Mouse (Mus musculus) liver, embryonic 12.5 days (tissue): ENCODE results near the gene Zscan5b. TPM values are rescaled to one million over a fixed set of nuclear protein-coding genes. Genes with fewer than 3 reads are reported as not detected.
"Not testable (repeated sequence)": the region's sequence is repeated elsewhere in the genome, so short reads cannot be mapped to it uniquely, and the experiment has no call there.

Experiments
- ATAC-seq: fragments of 200-750 bp; cut with Nextera tagmentation; 2 replicates; pipeline ENCODE4 v1.8.0; 2017; ENCODE audit warnings: moderate number of reproducible peaks, mild to moderate bottlenecking, moderate library complexity
- H3K27ac ChIP-seq: fragments of 300-500 bp; sonication (generic); 2 replicates; pipeline ENCODE4 v1.5.1; 2016; ENCODE audit warnings: mild to moderate bottlenecking
- H3K27me3 ChIP-seq: fragments of 300-500 bp; sonication (generic); replicated peaks from 2 replicates; pipeline ENCODE4 v1.6.1; 2016; ENCODE audit warnings: mild to moderate bottlenecking, moderate library complexity
- H3K36me3 ChIP-seq: fragments of 300-500 bp; sonication (generic); 2 replicates; pipeline ENCODE4 v1.6.1; 2016; ENCODE audit warnings: mild to moderate bottlenecking, moderate library complexity
- H3K4me1 ChIP-seq: fragments of 300-500 bp; sonication (generic); 2 replicates; pipeline ENCODE4 v1.6.1; 2016
- H3K4me2 ChIP-seq: fragments of 300-500 bp; sonication (generic); 2 replicates; pipeline ENCODE4 v1.6.1; 2016; ENCODE audit warnings: mild to moderate bottlenecking, moderate library complexity
- H3K4me3 ChIP-seq: fragments of 300-500 bp; sonication (generic); 2 replicates; pipeline ENCODE4 v1.5.1; 2016; ENCODE audit warnings: mild to moderate bottlenecking, moderate library complexity
- H3K9ac ChIP-seq: fragments of 300-500 bp; sonication (generic); 2 replicates; pipeline ENCODE4 v1.6.1; 2016; ENCODE audit warnings: mild to moderate bottlenecking, moderate library complexity
- H3K9me3 ChIP-seq: fragments of 300-500 bp; sonication (generic); replicated peaks from 2 replicates; pipeline ENCODE4 v1.6.1; 2016; ENCODE audit warnings: mild to moderate bottlenecking, moderate library complexity
- WGBS: fragments of 180-500 bp; shearing (Covaris S2); methylation state at CpG from one replicate; pipeline ENCODE4 v1.1.7; 2016; ENCODE audit not compliant: insufficient replicate concordance; 5-methylcytosine and 5-hydroxymethylcytosine counted together
- polyA plus RNA-seq: library from polyadenylated mRNA; unstranded; fragments of >200 nt; fragmentation: Nextera tagmentation; extraction: Ambion mirVana; gene quantifications from 2 replicates; pipeline ENCODE4 v1.2.1, GENCODE M21; 2016

Gene Zscan5b
- not detected in 2 replicates for polyA plus RNA-seq

GRCm38 (mm10) chr7:6221978-6222377 is at the start of gene Zscan5b:
Gene Zscan5b (plus strand): TSS chr7:6222278.
- no peak for ATAC-seq
- 81% methylated on average over 12 of the region's 12 CpGs for WGBS
- no peaks in the 10 kb centered on the region for H3K27me3 ChIP-seq

GRCm38 (mm10) chr7:6172674-6173244 is 49.3 kb upstream of the Zscan5b start:
- H3K4me3 ChIP-seq, result peak overlapping the region; percentile 74
- no peaks in the 10 kb centered on the region for H3K27me3 ChIP-seq
- H3K36me3 ChIP-seq, result peaks cover 12% of the 10 kb centered on the region; the same call in 1 of the 2 replicates
- peaks cover 49% of the 10 kb centered on the region for H3K4me1 ChIP-seq
- H3K9ac ChIP-seq, result peak overlapping the region; percentile 84
- H3K9me3 ChIP-seq, result no peaks in the 10 kb centered on the region
- H3K4me2 ChIP-seq, result peak overlapping the region; percentile 94
- 2% methylated on average over 28 of the region's 28 CpGs for WGBS
- H3K27ac ChIP-seq, result peak overlapping the region; percentile 80
- peak; percentile 43 for ATAC-seq

More at GRCm38 (mm10) chr7:6221978-6222377, at the start of gene Zscan5b:
- no peak within 1 kb of the TSS for H3K27ac ChIP-seq
- no peak within 1 kb of the TSS for H3K4me2 ChIP-seq
- H3K4me1 ChIP-seq, result no peaks in the 10 kb centered on the region
- H3K9ac ChIP-seq, result no peak within 1 kb of the TSS
- 0 out of 2 replicates have a peak, but pooled peaks cover 6% of the 10 kb centered on the region for H3K9me3 ChIP-seq
- H3K36me3 ChIP-seq, result no peaks in the 10 kb centered on the region
- H3K4me3 ChIP-seq, result no peak within 1 kb of the TSS

- peaks cover 21% of the 10 kb centered on the region; the same call in 1 of the 2 replicates for H3K36me3 ChIP-seq
- WGBS, result 75% methylated on average over 8 of the region's 8 CpGs
- no peak overlapping the region for H3K4me3 ChIP-seq
- peaks cover 49% of the 10 kb centered on the region for H3K4me1 ChIP-seq
- peak overlapping the region; percentile 50 for H3K27ac ChIP-seq
- H3K4me2 ChIP-seq, result peak overlapping the region; percentile 94
- H3K27me3 ChIP-seq, result no peaks in the 10 kb centered on the region
- no peak overlapping the region for H3K9ac ChIP-seq
- no peak for ATAC-seq
- H3K9me3 ChIP-seq, result no peaks in the 10 kb centered on the region
Observed at GRCm38 (mm10) chr7:6173872-6174271, 48.2 kb upstream of the Zscan5b start.

- WGBS, result 36% methylated on average over 9 of the region's 9 CpGs
- ATAC-seq, H3K4me3 ChIP-seq, H3K9me3 ChIP-seq, H3K9ac ChIP-seq, H3K27me3 ChIP-seq: not testable (repeated sequence)
- H3K4me1 ChIP-seq, result peaks cover 49% of the 10 kb centered on the region
- H3K36me3 ChIP-seq, result peaks cover 23% of the 10 kb centered on the region; the same call in 1 of the 2 replicates
- H3K27ac ChIP-seq, result peak overlapping the region; percentile 50
- H3K4me2 ChIP-seq, result peak overlapping the region; percentile 17
Observed at GRCm38 (mm10) chr7:6174365-6174987, 47.6 kb upstream of the Zscan5b start.

- H3K4me1 ChIP-seq, result peaks cover 28% of the 10 kb centered on the region
- ATAC-seq, result no peak
- H3K4me3 ChIP-seq, result no peak overlapping the region
Observed at GRCm38 (mm10) chr7:6179013-6179412, 43.1 kb upstream of the Zscan5b start.

GRCm38 (mm10) chr7:6182882-6183281 is 39.2 kb upstream of the Zscan5b start:
- H3K36me3 ChIP-seq, result peaks cover 57% of the 10 kb centered on the region
- H3K27ac ChIP-seq, result no peak overlapping the region
- H3K4me3 ChIP-seq, result no peak overlapping the region
- peak; percentile 56; the same call in 1 of the 2 replicates for ATAC-seq
- H3K9me3 ChIP-seq, result no peaks in the 10 kb centered on the region
- peaks cover 9% of the 10 kb centered on the region for H3K4me1 ChIP-seq
- H3K27me3 ChIP-seq, result no peaks in the 10 kb centered on the region
- no peak overlapping the region for H3K4me2 ChIP-seq
- no peak overlapping the region for H3K9ac ChIP-seq

More at GRCm38 (mm10) chr7:6179013-6179412, 43.1 kb upstream of the Zscan5b start:
- no peak overlapping the region for H3K4me2 ChIP-seq
- peaks cover 33% of the 10 kb centered on the region for H3K36me3 ChIP-seq
- H3K9ac ChIP-seq, result no peak overlapping the region
- H3K9me3 ChIP-seq, result no peaks in the 10 kb centered on the region
- H3K27ac ChIP-seq, result no peak overlapping the region
- no peaks in the 10 kb centered on the region for H3K27me3 ChIP-seq

GRCm38 (mm10) chr7:6183802-6184201 is 38.3 kb upstream of the Zscan5b start:
- WGBS, result 88% methylated on average over 19 of the region's 19 CpGs
- H3K36me3 ChIP-seq, result peaks cover 58% of the 10 kb centered on the region
- no peak overlapping the region for H3K4me2 ChIP-seq
- no peak overlapping the region for H3K4me3 ChIP-seq
- 0 out of 2 replicates have a peak, but pooled peaks cover 5% of the 10 kb centered on the region for H3K27me3 ChIP-seq
- no peak overlapping the region for H3K27ac ChIP-seq
- peaks cover 9% of the 10 kb centered on the region for H3K4me1 ChIP-seq
- H3K9ac ChIP-seq, result no peak overlapping the region
- no peaks in the 10 kb centered on the region for H3K9me3 ChIP-seq
- no peak for ATAC-seq

GRCm38 (mm10) chr7:6184521-6184920 is 37.6 kb upstream of the Zscan5b start:
- no peak overlapping the region for H3K4me3 ChIP-seq
- ATAC-seq, result no peak
- WGBS, result 84% methylated on average over 8 of the region's 8 CpGs
- no peaks in the 10 kb centered on the region for H3K9me3 ChIP-seq
- no peak overlapping the region for H3K27ac ChIP-seq
- no peak overlapping the region for H3K4me2 ChIP-seq
- peaks cover 9% of the 10 kb centered on the region for H3K4me1 ChIP-seq
- H3K9ac ChIP-seq, result no peak overlapping the region
- peaks cover 62% of the 10 kb centered on the region for H3K36me3 ChIP-seq
- peaks cover 12% of the 10 kb centered on the region for H3K27me3 ChIP-seq

GRCm38 (mm10) chr7:6185391-6185790 is 36.7 kb upstream of the Zscan5b start:
- 61% methylated on average over 1 of the region's 1 CpGs for WGBS
- H3K27me3 ChIP-seq, result peaks cover 18% of the 10 kb centered on the region
- no peaks in the 10 kb centered on the region for H3K9me3 ChIP-seq
- no peak overlapping the region for H3K4me3 ChIP-seq
- H3K4me1 ChIP-seq, result peaks cover 9% of the 10 kb centered on the region
- H3K36me3 ChIP-seq, result peaks cover 68% of the 10 kb centered on the region
- no peak overlapping the region for H3K9ac ChIP-seq
- no peak overlapping the region for H3K4me2 ChIP-seq
- no peak for ATAC-seq
- no peak overlapping the region for H3K27ac ChIP-seq

- Histone ChIP-seq H3K27me3 (peaks cover 18% of the 10 kb centered on the region), H3K4me1 (peaks cover 9% of the 10 kb centered on the region), H3K4me3 (no peak overlapping the region), H3K36me3 (peaks cover 68% of the 10 kb centered on the region), H3K9me3 (no peaks in the 10 kb centered on the region), H3K4me2 (no peak overlapping the region), H3K9ac (no peak overlapping the region), H3K27ac (no peak overlapping the region)
- ATAC-seq, result no peak
- WGBS, result 70% methylated on average over 2 of the region's 2 CpGs
Observed at GRCm38 (mm10) chr7:6186176-6186575, 35.9 kb upstream of the Zscan5b start.

GRCm38 (mm10) chr7:6186756-6187155 is 35.3 kb upstream of the Zscan5b start:
- Histone ChIP-seq H3K27me3 (peaks cover 18% of the 10 kb centered on the region), H3K9me3 (no peaks in the 10 kb centered on the region), H3K36me3 (peaks cover 68% of the 10 kb centered on the region), H3K4me3 (no peak overlapping the region), H3K9ac (no peak overlapping the region), H3K4me1 (peaks cover 9% of the 10 kb centered on the region), H3K4me2 (no peak overlapping the region), H3K27ac (no peak overlapping the region)
- WGBS, result 70% methylated on average over 2 of the region's 2 CpGs
- no peak for ATAC-seq

- no peak overlapping the region for H3K9ac ChIP-seq
- no peaks in the 10 kb centered on the region for H3K9me3 ChIP-seq
- 53% methylated on average over 45 of the region's 45 CpGs for WGBS
- no peak overlapping the region for H3K4me3 ChIP-seq
- H3K27ac ChIP-seq, result no peak overlapping the region
- peaks cover 18% of the 10 kb centered on the region for H3K27me3 ChIP-seq
- no peaks in the 10 kb centered on the region for H3K4me1 ChIP-seq
- H3K4me2 ChIP-seq, result no peak overlapping the region
- peaks cover 56% of the 10 kb centered on the region for H3K36me3 ChIP-seq
- no peak for ATAC-seq
Observed at GRCm38 (mm10) chr7:6189542-6189941, 32.5 kb upstream of the Zscan5b start.
